Mouse (Mus musculus): ENCODE data around the gene Cnot4. TPM values are rescaled to one million over a fixed set of nuclear protein-coding genes. Genes with fewer than 3 reads are reported as not detected.

Cnot4 gene
- polyA plus RNA-seq, 1 experiment from 2014 or later = 33.2 TPM

- no peaks in the 10 kb centered on the region for H3K36me3 ChIP-seq
- peaks cover 28% of the 10 kb centered on the region for H3K4me1 ChIP-seq (replicated peaks)
- H3K4me2 ChIP-seq = peak overlapping the region; percentile 72; the same call in 1 of the 2 replicates
- no peak overlapping the region for H3K4me3 ChIP-seq
- no peak overlapping the region for H3K9ac ChIP-seq
- no peaks in the 10 kb centered on the region for H3K9me3 ChIP-seq
- no peak for ATAC-seq (ENCODE audit: low FRiP score, low read depth)
- no peaks in the 10 kb centered on the region for H3K27me3 ChIP-seq
- WGBS = 58% methylated on average over 2 of the region's 2 CpGs
- no peak overlapping the region for H3K27ac ChIP-seq (replicated peaks)
Measured at GRCm38 (mm10) chr6:35134844-35135243, 1.3 kb upstream of the Cnot4 start.

DNA sequence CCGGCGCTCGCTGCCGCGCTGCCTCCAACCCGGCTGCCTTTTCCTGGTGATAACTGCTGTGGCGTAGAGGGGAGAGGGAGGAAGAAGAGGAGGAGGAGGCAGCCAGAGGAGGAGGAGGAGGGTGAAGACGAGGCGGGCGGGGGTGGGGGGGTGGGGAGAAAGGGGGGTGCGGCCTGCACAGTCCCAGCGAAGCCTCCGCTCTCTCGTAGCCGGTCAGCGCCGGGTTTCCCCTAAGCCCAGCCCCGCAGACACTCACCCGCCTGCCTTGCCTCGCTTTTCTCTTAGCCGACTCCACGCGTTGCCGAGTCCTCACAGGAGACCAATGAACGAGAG lies 312 bp downstream of the Cnot4 start:
- WGBS = under 1% methylated on average over 21 of the region's 25 CpGs
- Histone ChIP-seq H3K27ac (replicated peaks) (peak overlapping the region; percentile 93), H3K4me1 (replicated peaks) (peaks cover 28% of the 10 kb centered on the region)

DNA sequence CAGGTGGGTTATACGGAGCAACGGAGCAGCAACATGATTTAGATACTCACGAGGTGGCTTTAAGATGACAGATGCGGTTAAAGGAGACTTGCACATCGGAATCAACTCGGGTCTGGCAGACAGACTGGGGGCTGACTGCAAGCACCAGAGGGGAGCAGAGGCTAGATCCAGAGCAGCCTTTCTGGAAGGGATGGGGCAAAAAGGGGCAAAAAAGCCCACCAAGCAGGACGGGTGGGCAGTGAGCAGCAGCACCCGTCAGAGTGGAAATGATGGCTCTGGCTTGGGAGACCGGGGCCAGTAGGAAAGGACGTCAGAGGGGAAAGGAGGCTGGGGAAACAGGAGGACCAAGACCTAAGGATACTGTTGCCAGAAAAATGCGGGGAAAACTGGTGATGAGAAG lies 718 bp downstream of the Cnot4 start:
- H3K4me2 ChIP-seq = peak overlapping the region; percentile 72
- no peaks in the 10 kb centered on the region for H3K27me3 ChIP-seq
- H3K4me1 ChIP-seq (replicated peaks) = peaks cover 28% of the 10 kb centered on the region
- H3K9ac ChIP-seq = peak overlapping the region; percentile 77
- H3K27ac ChIP-seq (replicated peaks) = peak overlapping the region; percentile 93
- under 1% methylated on average over 11 of the region's 11 CpGs for WGBS
- H3K4me3 ChIP-seq = peak overlapping the region; percentile 56
- no peaks in the 10 kb centered on the region for H3K36me3 ChIP-seq
- peak; percentile 5 for ATAC-seq (ENCODE audit: low FRiP score, low read depth)
- no peaks in the 10 kb centered on the region for H3K9me3 ChIP-seq

More for the DNA sequence above, 312 bp downstream of the Cnot4 start:
- peak overlapping the region; percentile 72 for H3K4me2 ChIP-seq
- no peaks in the 10 kb centered on the region for H3K9me3 ChIP-seq
- peak overlapping the region; percentile 77 for H3K9ac ChIP-seq
- peak; percentile 92 for ATAC-seq (ENCODE audit: low FRiP score, low read depth)
- H3K27me3 ChIP-seq = no peaks in the 10 kb centered on the region
- H3K4me3 ChIP-seq = peak overlapping the region; percentile 56
- no peaks in the 10 kb centered on the region for H3K36me3 ChIP-seq

DNA sequence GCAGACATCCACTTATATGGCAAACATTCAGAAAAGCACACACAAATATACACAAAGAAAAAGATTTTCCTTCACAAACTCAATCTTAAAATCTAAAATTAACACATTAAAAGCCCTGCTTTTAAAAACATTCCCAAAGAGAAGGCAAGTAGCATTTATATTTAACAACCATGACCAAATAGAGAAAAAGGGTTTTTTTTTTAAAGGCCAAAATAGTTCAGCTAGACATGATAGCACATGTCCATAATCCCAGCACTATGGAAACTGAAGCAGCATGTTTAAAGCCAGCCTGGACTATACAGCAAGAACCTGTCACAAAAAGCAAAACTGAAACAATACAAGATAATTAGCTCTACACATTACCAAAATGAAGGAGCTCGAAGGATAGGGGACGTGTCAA lies 11.0 kb downstream of the Cnot4 start:
- no peak overlapping the region for H3K27ac ChIP-seq (replicated peaks)
- no peak overlapping the region for H3K4me3 ChIP-seq
- H3K9me3 ChIP-seq = no peaks in the 10 kb centered on the region
- H3K4me2 ChIP-seq = no peak overlapping the region
- no peak for ATAC-seq (ENCODE audit: low FRiP score, low read depth)
- H3K9ac ChIP-seq = no peak overlapping the region
- 89% methylated on average over 2 of the region's 2 CpGs for WGBS
- H3K4me1 ChIP-seq (replicated peaks) = no peaks in the 10 kb centered on the region
- H3K36me3 ChIP-seq = no peaks in the 10 kb centered on the region
- H3K27me3 ChIP-seq = no peaks in the 10 kb centered on the region

GRCm38 (mm10) chr6:35121925-35122324 lies 11.6 kb downstream of the Cnot4 start:
- no peaks in the 10 kb centered on the region for H3K36me3 ChIP-seq
- no peak overlapping the region for H3K4me3 ChIP-seq
- no peak overlapping the region for H3K27ac ChIP-seq (replicated peaks)
- no peaks in the 10 kb centered on the region for H3K27me3 ChIP-seq
- H3K9ac ChIP-seq = no peak overlapping the region
- no peaks in the 10 kb centered on the region for H3K4me1 ChIP-seq (replicated peaks)
- 96% methylated on average over 3 of the region's 3 CpGs for WGBS
- ATAC-seq (ENCODE audit: low FRiP score, low read depth) = no peak
- no peak overlapping the region for H3K4me2 ChIP-seq
- H3K9me3 ChIP-seq = no peaks in the 10 kb centered on the region

DNA sequence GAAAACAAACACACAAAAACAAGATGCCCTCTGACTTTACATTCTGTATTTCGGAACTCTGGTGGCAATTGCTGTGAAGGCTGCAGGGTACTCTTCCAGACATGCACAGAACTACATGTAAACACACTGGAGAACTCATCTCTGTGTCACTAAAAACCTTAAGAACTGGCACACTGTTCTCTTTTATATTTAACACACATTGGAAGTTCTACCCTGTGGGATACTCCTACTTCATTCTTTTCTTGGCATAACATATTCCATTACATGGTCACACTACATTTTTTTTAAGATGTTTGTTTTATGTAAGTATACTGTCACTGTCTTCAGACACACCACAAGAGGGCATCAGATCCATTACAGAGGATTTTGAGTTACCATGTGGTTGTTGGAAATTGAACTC lies 31.1 kb downstream of the Cnot4 start:
- Histone ChIP-seq H3K4me1 (replicated peaks) (no peaks in the 10 kb centered on the region), H3K27ac (replicated peaks) (no peak overlapping the region), H3K36me3 (no peaks in the 10 kb centered on the region; the same call in 1 of the 2 replicates), H3K9me3 (no peaks in the 10 kb centered on the region), H3K27me3 (no peaks in the 10 kb centered on the region), H3K9ac (no peak overlapping the region), H3K4me3 (no peak overlapping the region), H3K4me2 (no peak overlapping the region)
- no peak for ATAC-seq (ENCODE audit: low FRiP score, low read depth)
- WGBS = 84% methylated on average over 1 of the region's 1 CpGs

DNA sequence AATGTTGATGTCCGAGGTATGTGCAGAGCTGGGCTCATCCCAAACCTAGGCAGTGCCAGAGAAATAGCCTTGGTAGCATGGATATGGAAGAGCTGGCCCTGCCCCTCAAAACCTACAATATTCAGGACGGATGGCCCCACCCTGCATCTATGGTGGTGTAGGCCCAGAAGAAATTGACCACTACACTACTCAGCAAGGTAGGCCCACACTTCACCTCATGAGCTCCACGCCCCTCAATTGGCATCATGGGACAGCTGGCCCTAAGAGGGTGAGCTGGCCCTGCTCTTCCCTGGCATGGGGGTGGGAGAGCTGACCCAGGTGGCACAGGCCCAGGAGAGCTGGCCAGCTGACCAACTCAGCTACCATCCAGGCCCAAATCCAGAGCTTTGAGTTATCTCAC lies 48.6 kb downstream of the Cnot4 start:
- Histone ChIP-seq H3K4me2 (no peak overlapping the region), H3K27ac (replicated peaks) (no peak overlapping the region), H3K4me1 (replicated peaks) (no peaks in the 10 kb centered on the region), H3K36me3 (no peaks in the 10 kb centered on the region), H3K9ac (no peak overlapping the region), H3K27me3 (no peaks in the 10 kb centered on the region), H3K4me3 (no peak overlapping the region), H3K9me3 (no peaks in the 10 kb centered on the region)
- ATAC-seq (ENCODE audit: low FRiP score, low read depth) = no peak
- 99% methylated on average over 3 of the region's 3 CpGs for WGBS

DNA sequence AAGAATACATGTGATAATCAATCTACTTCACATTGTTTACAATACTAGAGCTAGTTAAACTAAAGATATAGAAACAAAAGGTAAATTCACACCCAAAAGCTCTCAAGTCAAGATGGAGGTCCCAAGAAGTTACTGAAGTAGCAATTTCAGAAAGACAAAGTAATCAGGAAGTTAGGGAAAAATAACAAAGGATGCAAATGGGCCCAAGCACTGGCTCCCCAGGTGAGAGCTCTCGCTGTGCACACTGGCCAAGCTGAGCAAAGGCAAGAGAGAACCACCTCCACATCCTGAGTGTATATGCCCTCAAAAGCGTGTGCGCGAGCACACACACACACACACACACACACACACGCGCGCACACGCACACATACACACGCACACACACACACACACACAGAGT lies 58.4 kb downstream of the Cnot4 start:
- no peak for ATAC-seq (ENCODE audit: low FRiP score, low read depth)
- H3K9me3 ChIP-seq = no peaks in the 10 kb centered on the region
- H3K4me2 ChIP-seq = no peak overlapping the region
- WGBS = 96% methylated on average over 9 of the region's 9 CpGs
- no peak overlapping the region for H3K9ac ChIP-seq
- H3K4me1 ChIP-seq (replicated peaks) = no peaks in the 10 kb centered on the region
- H3K27me3 ChIP-seq = no peaks in the 10 kb centered on the region
- H3K36me3 ChIP-seq = peaks cover 14% of the 10 kb centered on the region; the same call in 1 of the 2 replicates
- no peak overlapping the region for H3K4me3 ChIP-seq
- H3K27ac ChIP-seq (replicated peaks) = no peak overlapping the region

GRCm38 (mm10) chr6:35071261-35071660 lies 62.3 kb downstream of the Cnot4 start:
- WGBS = 74% methylated on average over 3 of the region's 3 CpGs
- no peak overlapping the region for H3K9ac ChIP-seq
- no peaks in the 10 kb centered on the region for H3K9me3 ChIP-seq
- H3K4me2 ChIP-seq = no peak overlapping the region
- ATAC-seq (ENCODE audit: low FRiP score, low read depth) = no peak
- peaks cover 14% of the 10 kb centered on the region; the same call in 1 of the 2 replicates for H3K36me3 ChIP-seq
- H3K27ac ChIP-seq (replicated peaks) = no peak overlapping the region
- no peaks in the 10 kb centered on the region for H3K27me3 ChIP-seq
- no peaks in the 10 kb centered on the region for H3K4me1 ChIP-seq (replicated peaks)
- no peak overlapping the region for H3K4me3 ChIP-seq

DNA sequence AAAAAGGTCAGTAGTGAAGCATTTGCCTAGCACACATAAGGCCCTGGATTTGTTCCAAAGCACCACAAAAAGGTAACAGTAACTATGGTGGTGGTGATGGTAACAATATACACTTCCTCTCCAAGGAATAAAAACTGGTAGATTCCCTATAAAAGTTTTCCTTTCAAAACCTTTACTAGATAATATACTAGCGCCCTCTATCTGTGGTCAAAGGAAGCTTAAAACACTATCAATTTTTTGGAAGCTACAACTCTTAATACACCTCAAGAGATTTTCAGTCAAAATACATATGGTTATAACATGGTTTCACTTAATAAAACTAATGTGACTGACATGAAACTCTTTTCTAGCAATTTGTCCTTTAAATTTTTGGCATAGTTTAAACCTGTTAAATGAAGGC lies 71.1 kb downstream of the Cnot4 start:
- no peak overlapping the region for H3K4me3 ChIP-seq

GRCm38 (mm10) chr6:35043127-35043526 lies 90.4 kb downstream of the Cnot4 start:
- no peak overlapping the region for H3K4me2 ChIP-seq
- no peak overlapping the region for H3K27ac ChIP-seq (replicated peaks)
- H3K27me3 ChIP-seq = no peaks in the 10 kb centered on the region
- WGBS = 54% methylated on average over 1 of the region's 1 CpGs
- H3K36me3 ChIP-seq = no peaks in the 10 kb centered on the region
- no peaks in the 10 kb centered on the region for H3K9me3 ChIP-seq
- ATAC-seq (ENCODE audit: low FRiP score, low read depth) = no peak
- no peaks in the 10 kb centered on the region for H3K4me1 ChIP-seq (replicated peaks)
- no peak overlapping the region for H3K9ac ChIP-seq
- no peak overlapping the region for H3K4me3 ChIP-seq

More for the DNA sequence above, 71.1 kb downstream of the Cnot4 start:
- no peaks in the 10 kb centered on the region for H3K4me1 ChIP-seq (replicated peaks)
- ATAC-seq (ENCODE audit: low FRiP score, low read depth) = no peak
- no peak overlapping the region for H3K27ac ChIP-seq (replicated peaks)
- WGBS = 33% methylated on average over 1 of the region's 1 CpGs
- H3K27me3 ChIP-seq = no peaks in the 10 kb centered on the region
- H3K36me3 ChIP-seq = 0 out of 2 replicates have a peak, but pooled peaks cover 13% of the 10 kb centered on the region
- H3K9me3 ChIP-seq = no peaks in the 10 kb centered on the region
- no peak overlapping the region for H3K9ac ChIP-seq
- H3K4me2 ChIP-seq = no peak overlapping the region

DNA sequence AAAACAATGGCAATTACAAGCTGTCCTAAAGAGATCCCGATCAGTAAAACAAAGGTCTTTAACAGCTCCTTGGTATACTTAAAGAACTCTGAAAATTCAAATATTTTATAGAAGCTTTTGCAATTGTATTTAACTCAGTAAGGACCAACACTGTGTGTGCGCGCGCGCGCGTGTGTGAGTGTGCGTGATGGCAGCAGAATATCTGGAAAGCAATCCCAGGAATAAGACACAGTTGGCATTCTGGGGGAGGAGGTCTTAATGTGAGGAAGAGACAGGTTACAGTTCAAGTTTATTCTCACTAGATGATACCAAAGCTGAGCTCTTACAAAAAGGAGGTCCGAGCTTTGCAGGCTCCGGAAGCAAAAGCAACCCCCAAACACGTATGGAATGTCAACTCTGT lies 100.2 kb downstream of the Cnot4 start:
- no peak for ATAC-seq (ENCODE audit: low FRiP score, low read depth)
- WGBS = 96% methylated on average over 11 of the region's 11 CpGs
- H3K27me3 ChIP-seq = no peaks in the 10 kb centered on the region
- H3K9ac ChIP-seq = no peak overlapping the region
- H3K36me3 ChIP-seq = peaks cover 3% of the 10 kb centered on the region; the same call in 1 of the 2 replicates
- no peak overlapping the region for H3K4me2 ChIP-seq
- H3K4me3 ChIP-seq = no peak overlapping the region
- H3K27ac ChIP-seq (replicated peaks) = no peak overlapping the region
- no peaks in the 10 kb centered on the region for H3K4me1 ChIP-seq (replicated peaks)
- H3K9me3 ChIP-seq = no peaks in the 10 kb centered on the region

DNA sequence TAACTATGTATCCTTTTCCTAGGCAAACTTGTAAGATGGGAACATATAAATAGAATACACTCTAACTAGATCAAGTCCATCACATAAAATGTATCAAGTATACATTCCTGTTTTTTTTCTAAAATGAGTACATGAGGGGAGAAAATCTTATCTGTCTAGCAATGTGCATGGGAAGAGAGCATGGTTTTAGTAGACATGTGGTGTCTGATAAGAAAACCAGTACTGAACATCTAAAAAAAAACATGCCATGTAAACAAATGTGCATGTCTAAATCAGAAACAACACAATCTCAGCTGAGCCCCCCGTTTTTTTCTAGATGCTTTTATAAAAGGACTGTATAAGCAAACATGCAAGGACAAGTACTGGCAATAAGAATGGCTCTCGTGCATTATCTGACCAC lies 100.8 kb downstream of the Cnot4 start:
- Histone ChIP-seq H3K9me3 (no peaks in the 10 kb centered on the region), H3K4me3 (no peak overlapping the region), H3K36me3 (peaks cover 3% of the 10 kb centered on the region; the same call in 1 of the 2 replicates), H3K9ac (no peak overlapping the region), H3K4me2 (no peak overlapping the region), H3K27me3 (no peaks in the 10 kb centered on the region), H3K4me1 (replicated peaks) (no peaks in the 10 kb centered on the region), H3K27ac (replicated peaks) (no peak overlapping the region)
- ATAC-seq (ENCODE audit: low FRiP score, low read depth) = no peak
- WGBS = 93% methylated on average over 2 of the region's 2 CpGs
